Comparison of ENCODE assay signal across 14 mouse cellular contexts in genomic region chr1:39177211-39177610, GRCm38 (mm10). TPM values are rescaled to one million over a fixed set of nuclear protein-coding genes. Genes with fewer than 3 reads are reported as not detected.
A peak's percentile ranks its signal among the peaks of the same experiment; 100 is the strongest.
DNase-seq lines count a peak whose midpoint lies in the region; ATAC-seq and TF ChIP-seq lines count a peak whose summit lies in the region.
"Had no signal": no experiment of that assay in that cellular context is flagged by ENCODE, and none has a peak within 500 bp of the region (broad histone marks: within the 10 kb centered on the region; RNA-seq: fewer than 3 reads in every experiment).

No protein-coding gene starts in this region.

- H3K4me1 ChIP-seq in hindbrain, embryonic 16.5 days (ENCODE audit: control insufficient read depth, insufficient read depth, low read depth, low read length) = no peaks in the 10 kb centered on the region
- H3K4me1 ChIP-seq in stomach, postnatal 0 days (replicated peaks; ENCODE audit: control insufficient read depth, insufficient read depth) = no peaks in the 10 kb centered on the region
- H3K4me1 ChIP-seq in intestine, embryonic 16.5 days (ENCODE audit: control insufficient read depth, insufficient read depth, low read length) = no peaks in the 10 kb centered on the region
- H3K4me1 ChIP-seq: limb, embryonic 12.5 days had no signal

- no peak overlapping the region for H3K4me2 ChIP-seq in hindbrain, embryonic 16.5 days (ENCODE audit: low read length)
- H3K4me2 ChIP-seq in stomach, postnatal 0 days (replicated peaks; ENCODE audit: low read depth) = no peak overlapping the region
- no peak overlapping the region for H3K4me2 ChIP-seq in intestine, embryonic 16.5 days (ENCODE audit: low read depth, low read length)
- H3K4me2 ChIP-seq: limb, embryonic 12.5 days had no signal

- no peak for TF ChIP-seq CTCF in gastrocnemius, adult 2 months (IDR thresholded peaks at IDR 0.05)
- TF ChIP-seq CTCF in stomach, postnatal 0 days (IDR thresholded peaks at IDR 0.05; ENCODE audit: low read depth) = no peak

- H3K9me3 ChIP-seq in hindbrain, embryonic 16.5 days (ENCODE audit: control insufficient read depth, low read length) = no peaks in the 10 kb centered on the region
- no peaks in the 10 kb centered on the region for H3K9me3 ChIP-seq in stomach, postnatal 0 days (ENCODE audit: control insufficient read depth, low read length)
- no peaks in the 10 kb centered on the region for H3K9me3 ChIP-seq in intestine, embryonic 16.5 days (ENCODE audit: control insufficient read depth, low read length)

- WGBS in hindbrain, embryonic 16.5 days = 85% methylated on average over 14 of the region's 14 CpGs
- WGBS in stomach, postnatal 0 days = 80% methylated on average over 14 of the region's 14 CpGs
- 87% methylated on average over 14 of the region's 14 CpGs for WGBS in intestine, embryonic 16.5 days

- no peak for TF ChIP-seq EP300 in stomach, postnatal 0 days (optimal IDR thresholded peaks at IDR 0.05)

- no peaks in the 10 kb centered on the region for H3K36me3 ChIP-seq in hindbrain, embryonic 16.5 days (ENCODE audit: control insufficient read depth, insufficient read depth, low read length)
- no peaks in the 10 kb centered on the region for H3K36me3 ChIP-seq in stomach, postnatal 0 days (ENCODE audit: control insufficient read depth, insufficient read depth, low read length)
- no peaks in the 10 kb centered on the region for H3K36me3 ChIP-seq in intestine, embryonic 16.5 days (ENCODE audit: control insufficient read depth, insufficient read depth, low read length)
- H3K36me3 ChIP-seq: limb, embryonic 12.5 days had no signal

- H3K9ac ChIP-seq in hindbrain, embryonic 16.5 days (ENCODE audit: low read depth, low read length) = no peak overlapping the region
- H3K9ac ChIP-seq in stomach, postnatal 0 days (ENCODE audit: low read length) = no peak overlapping the region
- no peak overlapping the region for H3K9ac ChIP-seq in intestine, embryonic 16.5 days (ENCODE audit: low read depth, low read length)
- H3K9ac ChIP-seq: limb, embryonic 12.5 days; liver, postnatal 0 days had no signal

- H3K4me3 ChIP-seq in gastrocnemius, adult 2 months = no peak overlapping the region
- no peak overlapping the region for H3K4me3 ChIP-seq in hindbrain, embryonic 16.5 days (ENCODE audit: low read length)
- no peak overlapping the region for H3K4me3 ChIP-seq in stomach, postnatal 0 days (ENCODE audit: low read depth, low read length)
- H3K4me3 ChIP-seq in intestine, embryonic 16.5 days (ENCODE audit: low read length) = no peak overlapping the region
- H3K4me3 ChIP-seq: limb, embryonic 12.5 days; myocyte had no signal

- H3K27me3 ChIP-seq in hindbrain, embryonic 16.5 days (replicated peaks; ENCODE audit: control insufficient read depth, insufficient read depth, low read length) = no peaks in the 10 kb centered on the region
- H3K27me3 ChIP-seq in stomach, postnatal 0 days (ENCODE audit: control insufficient read depth, insufficient read depth, low read length) = no peaks in the 10 kb centered on the region
- H3K27me3 ChIP-seq in intestine, embryonic 16.5 days (replicated peaks; ENCODE audit: control insufficient read depth, insufficient read depth, low read length) = no peaks in the 10 kb centered on the region
- H3K27me3 ChIP-seq: limb, embryonic 12.5 days had no signal

- H3K27ac ChIP-seq in gastrocnemius, adult 2 months = no peak overlapping the region; the same call in 1 of the 2 replicates
- H3K27ac ChIP-seq in hindbrain, embryonic 16.5 days (ENCODE audit: low read depth, low read length) = no peak overlapping the region
- no peak overlapping the region for H3K27ac ChIP-seq in stomach, postnatal 0 days (replicated peaks)
- no peak overlapping the region for H3K27ac ChIP-seq in intestine, embryonic 16.5 days (ENCODE audit: low read length)
- H3K27ac ChIP-seq: limb, embryonic 12.5 days had no signal

- no peak for ATAC-seq in hindbrain, embryonic 16.5 days
- no peak for ATAC-seq in stomach, postnatal 0 days (ENCODE audit: low FRiP score, low TSS enrichment)
- ATAC-seq in intestine, embryonic 16.5 days = no peak
- ATAC-seq: liver, postnatal 0 days had no signal

- DNase-seq in gastrocnemius, adult 2 months = peak; percentile 43
- no peak for DNase-seq in gastrocnemius, postnatal 14 days
- DNase-seq in frontal cortex, adult 2 months (ENCODE audit: extremely low spot score in 1 of 2, low spot score in 1 of 2) = peak; percentile 85 to 86
- peak; percentile 50 to 55 for DNase-seq in layer of hippocampus, postnatal 36 days
- DNase-seq in right cerebral cortex, adult 2 months (ENCODE audit: low spot score in 2 of 2) = peak; percentile 81 to 83
- DNase-seq in stomach, postnatal 0 days (ENCODE audit: low spot score) = no peak
- DNase-seq: embryo, embryonic 11 days; heart, adult 18-20 months; heart, postnatal 14 days; liver, postnatal 0 days had no signal

- intact Hi-C loops in gastrocnemius, adult 2 months (cut with DNase I) = no loop called here
- intact Hi-C loops in gastrocnemius, postnatal 14 days (cut with DNase I; ENCODE audit: low total_unique reads) = no loop called here

RNA-seq across cellular contexts. Expression of gene Npas2, which starts 16.3 kb away (rescaled TPM):
- total RNA-seq in gastrocnemius, adult 2 months (2021) = 1 to 10 TPM in 1 of 2 experiments, under 1 TPM in 1; 0.51 to 4.4 TPM
- 1 to 10 TPM; 3.2 TPM for total RNA-seq in gastrocnemius, postnatal 14 days (2021)
- polyA plus RNA-seq in frontal cortex, adult 2 months (2012; rRNA removed) = 19.5 and 21.1 TPM in 2 replicates
- 10 to 100 TPM; 30.1 to 33.5 TPM for total RNA-seq in layer of hippocampus, postnatal 36 days (2021)
- 1.2 and 1.3 TPM in 2 replicates for polyA plus RNA-seq in hindbrain, embryonic 16.5 days (2015; fragmentation: Nextera tagmentation; extraction: Ambion mirVana)
- 1.7 and 2.3 TPM in 2 replicates for polyA plus RNA-seq in stomach, postnatal 0 days (2015; fragmentation: Nextera tagmentation; extraction: Ambion mirVana)
- 0.70 and 0.91 TPM in 2 replicates for polyA plus RNA-seq in intestine, embryonic 16.5 days (2015; fragmentation: Nextera tagmentation; extraction: Ambion mirVana)

Comparison
In these comparisons a context has a peak if more than half of its experiments do, and no peak if none do; other contexts are left out.
1. DNase-seq: peak in gastrocnemius, adult 2 months (single experiment), frontal cortex, adult 2 months (2 of 2), layer of hippocampus, postnatal 36 days (2 of 2) and right cerebral cortex, adult 2 months (2 of 2); none in gastrocnemius, postnatal 14 days (single experiment) and stomach, postnatal 0 days (single experiment).